Mouse (Mus musculus) liver, adult 2 months (tissue): ENCODE measurements around the gene Hgfac. TPM values are rescaled to one million over a fixed set of nuclear protein-coding genes. Genes with fewer than 3 reads are reported as not detected.
A peak's percentile ranks its signal among the peaks of the same experiment; 100 is the strongest.

Experiments
- DNase-seq: peaks from one replicate; pipeline ENCODE4 v3.0.0-alpha.2; 2011; ENCODE audit warnings: low read depth, low spot score; ENCODE audit errors: extremely low read depth
- H3K27ac ChIP-seq: fragments of 200-500 bp; replicated peaks from 2 replicates; pipeline ENCODE4 v1.5.1; 2012; ENCODE audit warnings: low read depth, mild to moderate bottlenecking, control low read depth, inconsistent platforms, low read length; ENCODE audit not compliant: insufficient read depth
- H3K27me3 ChIP-seq: fragments of 200-500 bp; 2 replicates; pipeline ENCODE4 v1.6.1; 2012; ENCODE audit warnings: mild to moderate bottlenecking, moderate library complexity, low read length, inconsistent platforms; ENCODE audit not compliant: control insufficient read depth, insufficient read depth
- H3K36me3 ChIP-seq: fragments of 200-500 bp; 2 replicates; pipeline ENCODE4 v1.6.1; 2012; ENCODE audit warnings: low read length, inconsistent platforms; ENCODE audit not compliant: control insufficient read depth, insufficient read depth
- H3K4me1 ChIP-seq: fragments of 200-500 bp; 2 replicates; pipeline ENCODE4 v1.6.1; 2011; ENCODE audit warnings: low read length; ENCODE audit not compliant: control insufficient read depth, insufficient read depth
- H3K4me3 ChIP-seq: fragments of 200-500 bp; 2 replicates; pipeline ENCODE4 v1.5.1; 2011; ENCODE audit warnings: low read depth, mild to moderate bottlenecking, control low read depth, low read length, moderate library complexity; ENCODE audit not compliant: insufficient read depth
- H3K79me2 ChIP-seq: fragments of 200-500 bp; 2 replicates; pipeline ENCODE4 v1.6.1; 2012; ENCODE audit warnings: inconsistent platforms, mild to moderate bottlenecking, low read length, moderate library complexity; ENCODE audit not compliant: control insufficient read depth, insufficient read depth
- H3K9ac ChIP-seq: fragments of 200-500 bp; 2 replicates; pipeline ENCODE4 v1.6.1; 2012; ENCODE audit warnings: low read depth, mild to moderate bottlenecking, control low read depth, inconsistent platforms, low read length
- CTCF ChIP-seq: fragments of 200-500 bp; IDR thresholded peaks from 2 replicates; pipeline ENCODE4 v1.5.1; 2011; ENCODE audit warnings: low read depth, low read length, control low read depth
- POLR2A ChIP-seq: fragments of 200-500 bp; IDR thresholded peaks from 2 replicates; pipeline ENCODE4 v1.6.1; 2011; ENCODE audit warnings: low read length, control low read depth; ENCODE audit not compliant: insufficient read depth; ENCODE audit errors: extremely low read depth
- WGBS: fragments of 180-500 bp; shearing (Covaris S2); methylation state at CpG from one replicate; pipeline ENCODE4 v1.1.7; 2018; 5-methylcytosine and 5-hydroxymethylcytosine counted together
- polyA plus RNA-seq: library from polyadenylated mRNA; depleted of rRNA; stranded (reverse); fragments of >200 nt; gene quantifications from 2 replicates; pipeline ENCODE4 v1.2.3, GENCODE M21; 2012
- total RNA-seq: library from RNA; depleted of rRNA; stranded (reverse); fragments of >200 nt; gene quantifications from 2 replicates; pipeline ENCODE4 v1.2.3, GENCODE M21; 2014

The Hgfac gene
- total and polyA plus RNA-seq, 2 experiments = 239 to 1,032 TPM

DNA sequence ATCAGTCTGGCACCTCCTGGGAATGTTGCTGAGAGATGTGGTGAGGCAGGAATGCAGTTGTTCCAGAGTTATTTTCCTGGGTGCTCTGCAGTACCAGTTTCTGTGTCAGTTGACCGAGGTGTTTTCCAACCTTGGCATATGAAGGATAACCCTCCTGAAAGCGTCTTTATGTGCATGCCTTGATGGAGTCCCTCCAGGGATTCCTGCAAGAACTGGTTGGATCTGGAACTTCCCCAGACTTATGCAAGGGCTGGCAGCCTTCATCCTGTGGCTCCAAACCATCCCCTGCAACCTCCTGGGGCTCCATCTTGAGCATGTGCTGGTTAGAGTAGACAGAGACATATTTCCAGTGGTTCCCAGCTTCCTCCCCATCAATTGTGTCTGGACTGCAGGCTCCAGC is 36.5 kb upstream of the Hgfac start:
- H3K27ac ChIP-seq = no peak overlapping the region
- 95% methylated on average over 2 of the region's 2 CpGs for WGBS
- no peaks in the 10 kb centered on the region for H3K27me3 ChIP-seq
- H3K79me2 ChIP-seq = no peaks in the 10 kb centered on the region
- no peak for DNase-seq
- H3K9ac ChIP-seq = no peak overlapping the region
- H3K36me3 ChIP-seq = no peaks in the 10 kb centered on the region
- TF ChIP-seq CTCF = no peak
- no peak for TF ChIP-seq POLR2A
- no peaks in the 10 kb centered on the region for H3K4me1 ChIP-seq
- H3K4me3 ChIP-seq = no peak overlapping the region

- H3K4me1 ChIP-seq = no peaks in the 10 kb centered on the region
- no peaks in the 10 kb centered on the region for H3K27me3 ChIP-seq
- no peak overlapping the region for H3K27ac ChIP-seq
- 94% methylated on average over 3 of the region's 3 CpGs for WGBS
- H3K4me3 ChIP-seq = no peak overlapping the region
- DNase-seq = no peak
- H3K9ac ChIP-seq = no peak overlapping the region
- no peak for TF ChIP-seq CTCF
- no peak for TF ChIP-seq POLR2A
- no peaks in the 10 kb centered on the region for H3K79me2 ChIP-seq
- H3K36me3 ChIP-seq = no peaks in the 10 kb centered on the region
Observed at GRCm38 (mm10) chr5:35005659-35006058, 35.6 kb upstream of the Hgfac start.

GRCm38 (mm10) chr5:35006599-35006998 is 34.7 kb upstream of the Hgfac start:
- Histone ChIP-seq H3K79me2 (no peaks in the 10 kb centered on the region), H3K27me3 (no peaks in the 10 kb centered on the region), H3K36me3 (no peaks in the 10 kb centered on the region), H3K27ac (no peak overlapping the region), H3K9ac (no peak overlapping the region), H3K4me3 (no peak overlapping the region), H3K4me1 (no peaks in the 10 kb centered on the region)
- 32% methylated on average over 2 of the region's 2 CpGs for WGBS
- TF ChIP-seq CTCF (no peak), POLR2A (no peak)
- DNase-seq = no peak

GRCm38 (mm10) chr5:35009163-35009562 is 32.1 kb upstream of the Hgfac start:
- H3K4me1 ChIP-seq = no peaks in the 10 kb centered on the region
- H3K27ac ChIP-seq = no peak overlapping the region
- H3K36me3 ChIP-seq = no peaks in the 10 kb centered on the region
- DNase-seq = no peak
- 83% methylated on average over 4 of the region's 4 CpGs for WGBS
- no peak for TF ChIP-seq CTCF
- no peak for TF ChIP-seq POLR2A
- no peaks in the 10 kb centered on the region for H3K79me2 ChIP-seq
- no peak overlapping the region for H3K4me3 ChIP-seq
- no peak overlapping the region for H3K9ac ChIP-seq
- no peaks in the 10 kb centered on the region for H3K27me3 ChIP-seq

- no peaks in the 10 kb centered on the region for H3K36me3 ChIP-seq
- no peaks in the 10 kb centered on the region for H3K4me1 ChIP-seq
- TF ChIP-seq POLR2A = no peak
- TF ChIP-seq CTCF = no peak
- H3K27me3 ChIP-seq = no peaks in the 10 kb centered on the region
- no peak overlapping the region for H3K9ac ChIP-seq
- no peaks in the 10 kb centered on the region for H3K79me2 ChIP-seq
- WGBS = 23% methylated on average over 5 of the region's 5 CpGs
- no peak overlapping the region for H3K4me3 ChIP-seq
- peak; percentile 91 for DNase-seq
- H3K27ac ChIP-seq = no peak overlapping the region
Observed at GRCm38 (mm10) chr5:35010656-35011055, 30.7 kb upstream of the Hgfac start.

DNA sequence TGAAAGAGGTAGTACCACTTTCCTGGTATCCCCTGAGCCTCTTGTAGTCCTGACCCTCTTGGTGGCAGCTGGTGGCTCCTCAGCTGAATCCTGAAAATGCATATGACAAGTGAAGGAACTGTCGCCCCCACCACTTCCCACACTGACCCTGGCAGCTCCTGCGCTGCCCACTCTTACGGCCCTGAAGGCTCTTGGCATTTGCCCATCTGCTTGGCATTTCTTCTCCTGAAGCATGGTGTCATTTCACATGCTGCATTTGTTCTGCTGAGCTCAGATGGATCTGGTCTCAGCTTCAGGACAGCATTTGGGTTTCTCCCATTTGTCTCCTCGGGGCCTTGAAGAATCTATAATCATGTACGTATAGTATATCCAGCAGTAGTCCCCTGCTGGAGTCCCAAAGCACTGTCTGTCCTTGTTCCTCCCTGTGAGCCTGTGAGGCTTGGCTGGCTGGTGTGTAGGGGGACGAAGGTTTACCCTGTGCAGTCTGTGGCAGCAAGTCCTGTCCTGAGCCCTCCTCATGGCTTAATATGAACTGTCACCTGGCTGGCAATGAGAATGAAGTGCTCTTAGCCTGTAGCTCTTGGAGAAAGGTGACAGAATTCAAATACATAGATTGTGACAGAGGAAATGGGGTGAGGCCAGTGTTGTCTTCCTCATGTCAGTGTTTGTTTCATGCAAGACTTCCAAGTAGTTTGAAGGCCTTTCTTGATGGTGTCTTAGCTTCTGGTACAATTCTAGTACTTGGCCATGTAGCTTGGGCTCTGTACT is 30.0 kb upstream of the Hgfac start:
- 93% methylated on average over 6 of the region's 6 CpGs for WGBS
- Histone ChIP-seq H3K9ac (no peak overlapping the region), H3K36me3 (no peaks in the 10 kb centered on the region), H3K4me3 (no peak overlapping the region), H3K27me3 (no peaks in the 10 kb centered on the region), H3K4me1 (no peaks in the 10 kb centered on the region), H3K79me2 (no peaks in the 10 kb centered on the region), H3K27ac (no peak overlapping the region)
- DNase-seq = no peak
- TF ChIP-seq CTCF (no peak), POLR2A (no peak)
